Mouse (Mus musculus): Measurements from ENCODE around the gene Slc29a1. TPM values are rescaled to one million over a fixed set of nuclear protein-coding genes. Genes with fewer than 3 reads are reported as not detected.

The Slc29a1 gene
- polyA plus RNA-seq, 1 experiment from 2014 or later, result 116 TPM

DNA sequence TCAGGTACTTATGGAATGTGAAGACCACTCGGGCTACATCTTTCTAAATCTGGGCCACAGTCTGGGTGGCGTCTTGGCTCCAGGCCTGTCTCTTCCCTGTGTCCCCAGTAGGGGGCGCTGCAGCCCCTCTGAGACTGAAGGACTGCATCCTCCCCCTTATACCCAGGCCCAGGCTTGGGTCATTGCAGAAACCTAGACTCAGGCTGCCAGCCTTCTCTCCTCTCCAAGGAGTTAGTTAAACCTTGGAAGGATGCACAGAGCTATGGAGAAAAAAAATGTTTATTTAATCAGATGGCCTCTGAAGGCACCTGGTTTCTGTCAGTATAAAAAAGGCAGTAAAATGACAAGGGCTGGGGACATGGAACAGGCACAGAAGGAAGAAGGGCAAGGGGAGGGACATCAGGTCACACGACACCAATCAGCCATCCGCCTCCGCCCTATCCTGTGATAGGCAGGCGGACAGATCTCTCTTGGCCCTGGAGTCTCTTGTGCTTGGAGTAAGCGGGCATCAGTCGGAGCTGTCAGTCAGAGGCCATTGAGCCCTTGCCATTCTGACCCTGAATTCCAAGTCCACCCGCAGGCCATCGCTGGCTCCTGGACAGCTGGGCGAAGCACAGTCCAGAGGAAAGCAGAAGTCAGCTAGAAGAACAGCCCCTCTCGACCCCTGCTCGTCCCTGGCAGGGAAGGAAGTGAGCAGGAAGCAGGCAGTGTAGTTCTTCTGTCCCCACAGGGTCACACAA is 14.3 kb downstream of the Slc29a1 start:
- H3K4me2 ChIP-seq (replicated peaks; ENCODE audit: low read depth, low read length), result no peak overlapping the region; the same call in 1 of the 2 replicates
- peak overlapping the region; percentile 84 for H3K27ac ChIP-seq (ENCODE audit: low read length)
- peak; percentile 60 for ATAC-seq (ENCODE audit: low FRiP score, low TSS enrichment)
- H3K4me3 ChIP-seq (ENCODE audit: low read length), result no peak overlapping the region
- H3K27me3 ChIP-seq (ENCODE audit: insufficient read depth, low read length), result no peaks in the 10 kb centered on the region
- H3K36me3 ChIP-seq (ENCODE audit: insufficient read depth, low read length), result peaks cover 29% of the 10 kb centered on the region
- H3K9ac ChIP-seq (replicated peaks; ENCODE audit: low read length), result peak overlapping the region; percentile 53
- H3K4me1 ChIP-seq (ENCODE audit: insufficient read depth, low read length), result peaks cover 33% of the 10 kb centered on the region
- peaks cover 9% of the 10 kb centered on the region; the same call in 1 of the 2 replicates for H3K9me3 ChIP-seq (ENCODE audit: low read length)
- WGBS, result 17% methylated on average over 14 of the region's 14 CpGs

DNA sequence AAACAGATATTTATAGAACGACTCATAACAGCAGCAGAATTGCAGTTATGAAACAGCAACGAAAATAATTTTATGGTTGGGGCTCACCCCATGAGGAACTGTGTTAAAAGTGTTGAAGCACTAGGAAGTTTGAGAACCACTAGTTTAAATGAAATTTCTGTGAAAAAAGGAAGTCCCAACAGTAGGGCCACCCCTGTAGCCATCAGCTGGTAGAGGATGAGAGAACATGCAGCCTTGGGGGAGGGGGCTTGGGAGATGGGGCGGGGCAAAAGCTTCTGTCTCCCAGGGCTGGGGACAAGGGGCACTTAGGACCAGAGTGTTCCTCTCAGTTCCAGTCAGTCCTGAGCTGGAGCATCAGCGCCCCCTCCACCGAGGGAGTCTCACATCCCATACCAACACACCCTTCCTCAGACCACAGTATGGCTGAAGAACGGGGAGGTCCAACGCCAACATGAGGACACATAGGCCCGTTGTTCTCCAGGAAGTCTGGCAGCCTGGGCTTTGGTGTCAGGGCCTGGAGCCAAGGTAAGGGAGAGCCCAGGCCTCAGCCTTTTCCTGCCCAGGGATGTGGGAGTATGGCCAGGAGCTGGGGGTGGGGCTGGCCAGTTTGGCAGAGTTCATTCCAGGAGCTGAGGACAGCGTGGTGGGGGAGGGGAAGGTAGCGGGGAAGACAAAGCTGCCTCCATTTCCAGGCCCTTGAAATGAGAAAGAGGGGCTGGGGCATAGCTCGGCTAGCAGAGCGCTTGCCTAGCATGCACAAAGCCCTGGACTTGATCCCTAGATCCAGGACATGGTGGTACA is 15.1 kb downstream of the Slc29a1 start:
- H3K4me1 ChIP-seq (ENCODE audit: insufficient read depth, low read length), result peaks cover 33% of the 10 kb centered on the region
- ATAC-seq (ENCODE audit: low FRiP score, low TSS enrichment), result peak; percentile 50
- no peaks in the 10 kb centered on the region for H3K27me3 ChIP-seq (ENCODE audit: insufficient read depth, low read length)
- peaks cover 9% of the 10 kb centered on the region; the same call in 1 of the 2 replicates for H3K9me3 ChIP-seq (ENCODE audit: low read length)
- peaks cover 25% of the 10 kb centered on the region for H3K36me3 ChIP-seq (ENCODE audit: insufficient read depth, low read length)
- H3K9ac ChIP-seq (replicated peaks; ENCODE audit: low read length), result peak overlapping the region; percentile 53
- WGBS, result 35% methylated on average over 12 of the region's 12 CpGs
- H3K4me2 ChIP-seq (replicated peaks; ENCODE audit: low read depth, low read length), result no peak overlapping the region; the same call in 1 of the 2 replicates
- H3K27ac ChIP-seq (ENCODE audit: low read length), result peak overlapping the region; percentile 84
- H3K4me3 ChIP-seq (ENCODE audit: low read length), result no peak overlapping the region

DNA sequence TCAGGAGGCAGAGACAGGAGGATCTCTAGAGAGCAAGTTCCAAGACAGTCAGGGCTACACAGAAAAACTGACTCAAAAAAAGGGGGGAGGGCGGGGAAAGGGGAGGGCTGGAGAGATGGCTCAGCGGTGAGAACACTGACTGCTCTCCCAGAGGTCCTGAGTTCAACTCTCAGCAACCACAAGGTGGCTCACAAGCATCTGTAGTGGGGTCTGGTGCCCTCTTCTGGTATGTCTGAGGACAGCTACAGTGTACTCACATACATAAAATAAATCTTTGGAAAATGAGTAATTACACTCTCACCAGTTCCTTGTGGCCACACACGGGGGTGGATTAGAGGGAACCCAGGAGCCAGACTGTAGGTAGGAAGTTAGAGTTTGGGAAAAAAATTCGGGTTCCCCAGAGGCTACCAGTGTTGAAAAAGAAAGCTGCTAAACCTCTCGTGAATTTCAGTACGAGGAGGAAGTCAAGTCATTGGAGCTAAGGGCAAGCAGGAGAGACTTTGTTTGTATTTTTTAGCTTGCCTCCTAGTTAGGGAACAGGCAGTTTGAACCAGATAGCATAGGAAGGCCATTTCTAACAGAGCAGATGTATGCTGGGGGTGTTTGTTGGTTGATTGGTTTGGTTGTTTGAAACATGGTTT is 16.6 kb downstream of the Slc29a1 start:
- no peak overlapping the region for H3K4me2 ChIP-seq (replicated peaks; ENCODE audit: low read depth, low read length)
- no peaks in the 10 kb centered on the region for H3K27me3 ChIP-seq (ENCODE audit: insufficient read depth, low read length)
- H3K36me3 ChIP-seq (ENCODE audit: insufficient read depth, low read length), result peaks cover 12% of the 10 kb centered on the region
- H3K9ac ChIP-seq (replicated peaks; ENCODE audit: low read length), result no peak overlapping the region
- no peak overlapping the region for H3K27ac ChIP-seq (ENCODE audit: low read length)
- ATAC-seq (ENCODE audit: low FRiP score, low TSS enrichment), result no peak
- H3K4me3 ChIP-seq (ENCODE audit: low read length), result no peak overlapping the region
- peaks cover 33% of the 10 kb centered on the region for H3K4me1 ChIP-seq (ENCODE audit: insufficient read depth, low read length)
- H3K9me3 ChIP-seq (ENCODE audit: low read length), result peaks cover 9% of the 10 kb centered on the region; the same call in 1 of the 2 replicates
- 68% methylated on average over 6 of the region's 6 CpGs for WGBS

DNA sequence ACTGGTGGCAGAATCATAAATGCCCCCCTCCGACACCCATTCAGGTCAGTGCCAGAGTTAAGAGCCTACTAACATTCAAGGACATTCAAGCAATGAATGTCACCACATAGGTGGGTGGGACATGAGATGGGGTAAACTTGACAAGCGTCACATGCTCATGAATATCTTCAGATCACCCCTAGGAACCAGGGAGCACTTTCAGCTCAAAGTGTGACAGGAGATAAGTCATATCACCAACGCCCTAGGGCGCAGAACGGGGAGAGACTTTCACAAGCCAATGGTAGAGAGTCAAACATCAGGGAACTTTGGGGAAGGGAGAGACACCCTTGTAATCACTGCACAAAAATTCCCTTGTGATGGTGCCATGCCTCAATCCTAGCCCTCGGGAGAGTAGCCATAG is 17.2 kb downstream of the Slc29a1 start:
- Histone ChIP-seq H3K4me3 (ENCODE audit: low read length) (no peak overlapping the region), H3K27me3 (ENCODE audit: insufficient read depth, low read length) (no peaks in the 10 kb centered on the region), H3K9ac (replicated peaks; ENCODE audit: low read length) (no peak overlapping the region), H3K4me1 (ENCODE audit: insufficient read depth, low read length) (peaks cover 33% of the 10 kb centered on the region), H3K9me3 (ENCODE audit: low read length) (peaks cover 8% of the 10 kb centered on the region; the same call in 1 of the 2 replicates), H3K4me2 (replicated peaks; ENCODE audit: low read depth, low read length) (no peak overlapping the region), H3K27ac (ENCODE audit: low read length) (no peak overlapping the region), H3K36me3 (ENCODE audit: insufficient read depth, low read length) (peaks cover 10% of the 10 kb centered on the region)
- 92% methylated on average over 6 of the region's 6 CpGs for WGBS
- ATAC-seq (ENCODE audit: low FRiP score, low TSS enrichment), result no peak

DNA sequence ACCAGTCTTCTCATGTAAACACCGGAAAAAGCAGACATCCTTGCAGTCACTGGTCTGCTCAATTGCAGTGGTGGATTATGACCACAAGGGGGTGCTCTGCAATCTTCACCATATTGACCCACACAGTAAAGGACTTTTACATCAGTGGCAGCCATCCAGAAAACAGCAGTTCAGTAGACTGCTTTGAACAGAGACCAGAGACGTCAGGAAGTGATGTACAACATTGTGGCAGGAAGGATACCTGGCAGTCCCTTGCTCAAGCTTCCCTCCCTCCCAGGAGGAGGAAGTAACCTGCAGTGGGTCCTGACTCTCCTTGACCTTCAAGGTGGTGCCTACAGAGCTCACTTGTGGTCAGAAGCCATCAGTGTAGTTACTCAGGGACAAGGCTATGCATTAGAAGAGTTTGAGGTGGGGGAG is 17.8 kb downstream of the Slc29a1 start:
- peaks cover 33% of the 10 kb centered on the region for H3K4me1 ChIP-seq (ENCODE audit: insufficient read depth, low read length)
- no peak overlapping the region for H3K9ac ChIP-seq (replicated peaks; ENCODE audit: low read length)
- no peaks in the 10 kb centered on the region for H3K27me3 ChIP-seq (ENCODE audit: insufficient read depth, low read length)
- H3K4me2 ChIP-seq (replicated peaks; ENCODE audit: low read depth, low read length), result no peak overlapping the region
- no peak overlapping the region for H3K4me3 ChIP-seq (ENCODE audit: low read length)
- H3K36me3 ChIP-seq (ENCODE audit: insufficient read depth, low read length), result peaks cover 4% of the 10 kb centered on the region
- H3K9me3 ChIP-seq (ENCODE audit: low read length), result peaks cover 2% of the 10 kb centered on the region; the same call in 1 of the 2 replicates
- H3K27ac ChIP-seq (ENCODE audit: low read length), result peak overlapping the region; percentile 17; the same call in 1 of the 2 replicates
- ATAC-seq (ENCODE audit: low FRiP score, low TSS enrichment), result no peak
- WGBS, result 5% methylated on average over 2 of the region's 2 CpGs

DNA sequence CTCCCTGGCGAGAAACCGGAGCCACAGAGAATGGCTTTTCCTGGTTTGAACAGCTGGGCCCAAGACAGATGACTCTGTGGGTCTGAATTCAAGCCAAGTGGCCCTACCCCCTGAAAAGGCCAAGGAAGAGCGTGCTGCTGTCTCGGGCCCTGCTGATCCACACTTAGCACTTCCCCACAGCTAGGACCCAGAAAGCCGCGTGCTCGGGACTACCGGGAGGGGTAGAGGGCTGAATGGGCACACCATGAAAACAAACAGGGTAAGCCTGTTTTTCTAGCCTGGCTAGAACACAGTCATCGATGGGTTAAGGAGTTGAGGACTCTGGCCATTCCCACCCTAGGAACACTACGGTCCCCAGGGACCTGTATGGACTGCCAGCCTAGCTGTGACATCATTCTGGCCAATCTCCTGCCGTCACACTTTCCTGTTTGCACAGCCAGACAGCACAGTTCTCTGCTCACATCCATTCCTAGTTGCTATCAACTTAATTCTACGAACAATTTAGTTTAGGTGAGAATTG is 18.4 kb downstream of the Slc29a1 start:
- 0 out of 2 replicates have a peak overlapping the region, but pooled peaks have one; percentile 23 for H3K9ac ChIP-seq (replicated peaks; ENCODE audit: low read length)
- ATAC-seq (ENCODE audit: low FRiP score, low TSS enrichment), result no peak
- no peak overlapping the region for H3K4me3 ChIP-seq (ENCODE audit: low read length)
- H3K27me3 ChIP-seq (ENCODE audit: insufficient read depth, low read length), result no peaks in the 10 kb centered on the region
- H3K4me1 ChIP-seq (ENCODE audit: insufficient read depth, low read length), result peaks cover 31% of the 10 kb centered on the region
- no peaks in the 10 kb centered on the region for H3K36me3 ChIP-seq (ENCODE audit: insufficient read depth, low read length)
- 34% methylated on average over 12 of the region's 12 CpGs for WGBS
- H3K9me3 ChIP-seq (ENCODE audit: low read length), result no peaks in the 10 kb centered on the region
- no peak overlapping the region for H3K4me2 ChIP-seq (replicated peaks; ENCODE audit: low read depth, low read length)
- H3K27ac ChIP-seq (ENCODE audit: low read length), result peak overlapping the region; percentile 17

DNA sequence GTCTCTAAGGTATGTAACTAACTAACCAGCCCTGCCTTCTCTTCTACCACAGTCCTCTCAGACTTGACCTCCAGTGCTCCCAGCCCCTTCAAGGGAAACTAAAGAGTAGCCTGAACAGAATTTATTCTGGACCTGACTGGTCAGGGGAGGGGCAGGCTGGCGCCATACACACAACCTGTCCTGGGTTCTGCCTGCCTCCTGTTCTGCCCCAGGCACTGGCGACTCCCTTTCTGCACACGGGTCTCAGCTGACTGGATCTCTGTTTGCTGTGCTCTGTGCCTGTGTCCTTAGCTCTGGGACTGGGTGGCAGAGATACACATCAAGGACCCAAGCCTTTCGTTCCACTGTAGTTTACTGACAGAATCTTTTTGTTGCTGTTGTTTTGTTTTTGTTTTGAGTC is 19.9 kb downstream of the Slc29a1 start:
- peak; percentile 47; the same call in 1 of the 2 replicates for ATAC-seq (ENCODE audit: low FRiP score, low TSS enrichment)
- no peak overlapping the region; the same call in 1 of the 2 replicates for H3K9ac ChIP-seq (replicated peaks; ENCODE audit: low read length)
- no peaks in the 10 kb centered on the region for H3K27me3 ChIP-seq (ENCODE audit: insufficient read depth, low read length)
- H3K4me3 ChIP-seq (ENCODE audit: low read length), result no peak overlapping the region
- no peaks in the 10 kb centered on the region for H3K9me3 ChIP-seq (ENCODE audit: low read length)
- no peaks in the 10 kb centered on the region for H3K36me3 ChIP-seq (ENCODE audit: insufficient read depth, low read length)
- H3K27ac ChIP-seq (ENCODE audit: low read length), result peak overlapping the region; percentile 69
- H3K4me1 ChIP-seq (ENCODE audit: insufficient read depth, low read length), result peaks cover 26% of the 10 kb centered on the region
- WGBS, result 60% methylated on average over 4 of the region's 4 CpGs
- H3K4me2 ChIP-seq (replicated peaks; ENCODE audit: low read depth, low read length), result no peak overlapping the region

DNA sequence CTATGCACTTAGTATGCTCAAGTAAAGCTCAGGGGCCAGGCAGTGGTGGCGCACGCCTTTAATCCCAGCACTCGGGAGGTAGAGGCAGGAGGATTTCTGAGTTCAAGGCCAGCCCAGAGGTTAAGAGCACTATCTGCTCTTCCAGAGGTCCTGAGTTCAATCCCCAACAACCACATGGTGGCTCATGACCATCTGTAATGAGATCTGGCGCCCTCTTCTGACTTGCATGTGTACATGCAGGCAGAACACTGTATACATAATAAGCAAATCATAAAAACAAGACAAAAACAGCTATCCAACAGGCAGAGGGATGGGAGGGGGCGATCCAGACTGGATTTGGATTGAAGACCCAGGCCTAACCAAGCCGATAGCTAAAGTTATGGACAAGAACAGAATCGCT is 20.6 kb downstream of the Slc29a1 start:
- Histone ChIP-seq H3K27ac (ENCODE audit: low read length) (peak overlapping the region; percentile 59; the same call in 1 of the 2 replicates), H3K9me3 (ENCODE audit: low read length) (no peaks in the 10 kb centered on the region)
- 79% methylated on average over 7 of the region's 7 CpGs for WGBS

DNA sequence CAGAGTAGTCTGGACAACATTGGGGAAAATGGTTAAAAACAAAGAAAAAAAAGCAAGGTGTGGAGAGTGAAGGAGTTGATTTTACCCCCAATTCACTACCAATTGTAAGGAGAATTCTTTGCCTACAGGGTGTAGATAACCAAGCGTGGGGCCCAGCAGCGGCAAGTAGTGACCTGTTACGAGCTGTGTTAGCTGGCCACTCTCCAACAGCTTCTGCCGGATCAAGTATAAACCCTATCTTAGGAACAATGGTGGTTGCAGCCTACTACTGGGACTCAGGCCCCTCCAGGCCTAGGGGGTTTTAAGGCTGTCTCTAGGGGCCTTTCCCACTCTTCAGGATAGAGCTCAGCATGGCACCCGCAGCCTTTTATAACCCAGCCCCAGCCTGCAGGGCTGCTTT is 21.2 kb downstream of the Slc29a1 start:
- Histone ChIP-seq H3K9ac (replicated peaks; ENCODE audit: low read length) (no peak overlapping the region), H3K27ac (ENCODE audit: low read length) (peak overlapping the region; percentile 9; the same call in 1 of the 2 replicates), H3K36me3 (ENCODE audit: insufficient read depth, low read length) (no peaks in the 10 kb centered on the region), H3K9me3 (ENCODE audit: low read length) (no peaks in the 10 kb centered on the region), H3K4me1 (ENCODE audit: insufficient read depth, low read length) (peaks cover 21% of the 10 kb centered on the region), H3K27me3 (ENCODE audit: insufficient read depth, low read length) (no peaks in the 10 kb centered on the region), H3K4me2 (replicated peaks; ENCODE audit: low read depth, low read length) (no peak overlapping the region), H3K4me3 (ENCODE audit: low read length) (no peak overlapping the region)
- no peak for ATAC-seq (ENCODE audit: low FRiP score, low TSS enrichment)
- WGBS, result 67% methylated on average over 5 of the region's 5 CpGs

More for the DNA sequence above, 20.6 kb downstream of the Slc29a1 start:
- Histone ChIP-seq H3K27me3 (ENCODE audit: insufficient read depth, low read length) (no peaks in the 10 kb centered on the region), H3K36me3 (ENCODE audit: insufficient read depth, low read length) (no peaks in the 10 kb centered on the region), H3K4me3 (ENCODE audit: low read length) (no peak overlapping the region), H3K9ac (replicated peaks; ENCODE audit: low read length) (no peak overlapping the region), H3K4me2 (replicated peaks; ENCODE audit: low read depth, low read length) (no peak overlapping the region), H3K4me1 (ENCODE audit: insufficient read depth, low read length) (peaks cover 23% of the 10 kb centered on the region)
- no peak for ATAC-seq (ENCODE audit: low FRiP score, low TSS enrichment)
